Mouse (Mus musculus): ENCODE results near the gene Tex21. TPM values are rescaled to one million over a fixed set of nuclear protein-coding genes. Genes with fewer than 3 reads are reported as not detected.

Gene Tex21
- polyA plus RNA-seq, 2 experiments = 0.06 to 0.19 TPM

GRCm38 (mm10) chr12:76261556-76261955 is 15.0 kb upstream of the Tex21 start:
- no peak overlapping the region for H3K4me3 ChIP-seq (replicated peaks; ENCODE audit: low read length)
- no peaks in the 10 kb centered on the region for H3K9me3 ChIP-seq (ENCODE audit: control insufficient read depth, low read length)
- WGBS = 88% methylated on average over 4 of the region's 4 CpGs
- no peak for ATAC-seq (ENCODE audit: low FRiP score, low read depth)
- TF ChIP-seq POLR2A (IDR thresholded peaks at IDR 0.05; ENCODE audit: borderline replicate concordance, extremely low read depth, insufficient read depth, insufficient read length) = no peak
- no peaks in the 10 kb centered on the region for H3K36me3 ChIP-seq (ENCODE audit: control insufficient read depth, insufficient read depth, low read length)
- no peak for DNase-seq (ENCODE audit: low spot score)
- no peaks in the 10 kb centered on the region for H3K27me3 ChIP-seq (ENCODE audit: control insufficient read depth, insufficient read depth, low read length)
- no peak overlapping the region for H3K27ac ChIP-seq (replicated peaks; ENCODE audit: low read depth, low read length)
- H3K4me2 ChIP-seq (replicated peaks; ENCODE audit: low read depth, low read length, severe bottlenecking) = no peak overlapping the region
- no peak overlapping the region for H3K9ac ChIP-seq (ENCODE audit: low read depth, low read length, severe bottlenecking)
- H3K4me1 ChIP-seq (ENCODE audit: control insufficient read depth, insufficient read depth, low read length) = no peaks in the 10 kb centered on the region

GRCm38 (mm10) chr12:76260673-76261072 is 14.1 kb upstream of the Tex21 start:
- Histone ChIP-seq H3K9me3 (ENCODE audit: control insufficient read depth, low read length) (no peaks in the 10 kb centered on the region), H3K9ac (ENCODE audit: low read depth, low read length, severe bottlenecking) (no peak overlapping the region), H3K4me2 (replicated peaks; ENCODE audit: low read depth, low read length, severe bottlenecking) (no peak overlapping the region), H3K27me3 (ENCODE audit: control insufficient read depth, insufficient read depth, low read length) (no peaks in the 10 kb centered on the region), H3K4me1 (ENCODE audit: control insufficient read depth, insufficient read depth, low read length) (peaks cover 9% of the 10 kb centered on the region; the same call in 1 of the 2 replicates), H3K4me3 (replicated peaks; ENCODE audit: low read length) (no peak overlapping the region), H3K27ac (replicated peaks; ENCODE audit: low read depth, low read length) (no peak overlapping the region), H3K36me3 (ENCODE audit: control insufficient read depth, insufficient read depth, low read length) (no peaks in the 10 kb centered on the region)
- 91% methylated on average over 3 of the region's 3 CpGs for WGBS
- ATAC-seq (ENCODE audit: low FRiP score, low read depth) (no peak), DNase-seq (ENCODE audit: low spot score) (no peak)
- no peak for TF ChIP-seq POLR2A (IDR thresholded peaks at IDR 0.05; ENCODE audit: borderline replicate concordance, extremely low read depth, insufficient read depth, insufficient read length)

- peak overlapping the region; percentile 64 for H3K4me3 ChIP-seq (replicated peaks; ENCODE audit: low read length)
- WGBS = 7% methylated on average over 17 of the region's 17 CpGs
- 0 out of 2 replicates have a peak overlapping the region, but pooled peaks have one; percentile 75 for H3K27ac ChIP-seq (replicated peaks; ENCODE audit: low read depth, low read length)
- no peak for ATAC-seq (ENCODE audit: low FRiP score, low read depth)
- TF ChIP-seq POLR2A (IDR thresholded peaks at IDR 0.05; ENCODE audit: borderline replicate concordance, extremely low read depth, insufficient read depth, insufficient read length) = no peak
- H3K9me3 ChIP-seq (ENCODE audit: control insufficient read depth, low read length) = no peaks in the 10 kb centered on the region
- no peaks in the 10 kb centered on the region for H3K36me3 ChIP-seq (ENCODE audit: control insufficient read depth, insufficient read depth, low read length)
- peaks cover 11% of the 10 kb centered on the region; the same call in 1 of the 2 replicates for H3K4me1 ChIP-seq (ENCODE audit: control insufficient read depth, insufficient read depth, low read length)
- DNase-seq (ENCODE audit: low spot score) = no peak
- peak overlapping the region; percentile 70 for H3K9ac ChIP-seq (ENCODE audit: low read depth, low read length, severe bottlenecking)
- no peaks in the 10 kb centered on the region for H3K27me3 ChIP-seq (ENCODE audit: control insufficient read depth, insufficient read depth, low read length)
- peak overlapping the region; percentile 94 for H3K4me2 ChIP-seq (replicated peaks; ENCODE audit: low read depth, low read length, severe bottlenecking)
Measured at GRCm38 (mm10) chr12:76256114-76256843, 9.7 kb upstream of the Tex21 start.

- no peaks in the 10 kb centered on the region for H3K36me3 ChIP-seq (ENCODE audit: control insufficient read depth, insufficient read depth, low read length)
- 0% methylated on average over 11 of the region's 11 CpGs for WGBS
- no peaks in the 10 kb centered on the region for H3K9me3 ChIP-seq (ENCODE audit: control insufficient read depth, low read length)
- H3K27me3 ChIP-seq (ENCODE audit: control insufficient read depth, insufficient read depth, low read length) = no peaks in the 10 kb centered on the region
- ATAC-seq (ENCODE audit: low FRiP score, low read depth) (no peak), DNase-seq (ENCODE audit: low spot score) (peak; percentile 42)
- H3K9ac ChIP-seq (ENCODE audit: low read depth, low read length, severe bottlenecking) = peak overlapping the region; percentile 70
- no peak for TF ChIP-seq POLR2A (IDR thresholded peaks at IDR 0.05; ENCODE audit: borderline replicate concordance, extremely low read depth, insufficient read depth, insufficient read length)
- peak overlapping the region; percentile 75 for H3K27ac ChIP-seq (replicated peaks; ENCODE audit: low read depth, low read length)
- H3K4me3 ChIP-seq (replicated peaks; ENCODE audit: low read length) = peak overlapping the region; percentile 64
- H3K4me1 ChIP-seq (ENCODE audit: control insufficient read depth, insufficient read depth, low read length) = peaks cover 11% of the 10 kb centered on the region; the same call in 1 of the 2 replicates
- peak overlapping the region; percentile 94 for H3K4me2 ChIP-seq (replicated peaks; ENCODE audit: low read depth, low read length, severe bottlenecking)
Measured at GRCm38 (mm10) chr12:76255499-76255875, 8.9 kb upstream of the Tex21 start.

GRCm38 (mm10) chr12:76254725-76255498 is 8.4 kb upstream of the Tex21 start, which contains the start of gene Mthfd1:
TSS of gene Mthfd1 (plus strand) at chr12:76255298.
- ATAC-seq (ENCODE audit: low FRiP score, low read depth) = peak; percentile 99
- peak within 1 kb of the TSS; percentile 75 for H3K27ac ChIP-seq (replicated peaks; ENCODE audit: low read depth, low read length)
- H3K4me3 ChIP-seq (replicated peaks; ENCODE audit: low read length) = peak within 1 kb of the TSS; percentile 64
- peak within 1 kb of the TSS; percentile 70 for H3K9ac ChIP-seq (ENCODE audit: low read depth, low read length, severe bottlenecking)
- 1% methylated on average over 43 of the region's 43 CpGs for WGBS
- H3K36me3 ChIP-seq (ENCODE audit: control insufficient read depth, insufficient read depth, low read length) = no peaks in the 10 kb centered on the region
- H3K4me1 ChIP-seq (ENCODE audit: control insufficient read depth, insufficient read depth, low read length) = peaks cover 11% of the 10 kb centered on the region; the same call in 1 of the 2 replicates
- H3K9me3 ChIP-seq (ENCODE audit: control insufficient read depth, low read length) = no peaks in the 10 kb centered on the region
- H3K4me2 ChIP-seq (replicated peaks; ENCODE audit: low read depth, low read length, severe bottlenecking) = peak within 1 kb of the TSS; percentile 94
- DNase-seq (ENCODE audit: low spot score) = peak; percentile 96
- no peaks in the 10 kb centered on the region for H3K27me3 ChIP-seq (ENCODE audit: control insufficient read depth, insufficient read depth, low read length)
- peak; percentile 31; the same call in 1 of the 2 replicates for TF ChIP-seq POLR2A (IDR thresholded peaks at IDR 0.05; ENCODE audit: borderline replicate concordance, extremely low read depth, insufficient read depth, insufficient read length)
